Mouse (Mus musculus): ENCODE measurements around the gene Hoxc9.

DNA sequence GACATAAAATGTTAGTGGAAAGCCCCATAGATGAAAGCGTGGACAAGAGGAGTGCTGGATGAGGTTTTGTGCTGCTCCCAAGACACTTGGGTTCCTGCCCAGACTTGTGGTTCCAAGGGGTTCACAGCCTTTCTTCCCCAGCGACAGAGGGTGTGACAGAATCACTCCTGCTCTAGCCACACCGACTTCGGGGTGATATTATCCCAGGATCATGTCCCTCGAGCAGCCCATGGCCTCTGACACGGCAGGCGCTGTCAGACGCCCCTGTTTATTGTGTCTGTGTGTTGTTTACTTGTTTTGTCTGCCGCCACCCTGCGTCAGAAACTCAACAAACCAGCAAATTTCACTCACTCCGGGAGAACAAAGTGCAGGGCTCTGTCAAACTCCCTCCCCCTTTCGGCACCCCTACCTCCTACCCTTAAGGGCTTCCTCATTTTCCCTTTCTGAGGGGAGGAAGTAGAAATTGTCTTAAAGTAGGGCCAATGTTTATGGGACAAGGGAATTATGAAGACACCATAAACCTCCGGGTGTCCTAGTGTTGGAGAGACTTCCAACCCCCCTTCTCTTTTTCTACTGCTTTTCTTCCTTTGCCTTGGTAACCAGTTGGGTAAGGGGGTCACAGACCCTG lies 26.7 kb downstream of the Hoxc9 start:
- TF ChIP-seq CTCF (IDR thresholded peaks at IDR 0.05; ENCODE audit: low read depth) (no peak), EP300 (optimal IDR thresholded peaks at IDR 0.05) (no peak)

Data from stomach, postnatal 0 days (tissue).